Mouse (Mus musculus): ENCODE measurements at regions not wholly inside any gene's neighbourhood (a gene's known extent, or its start where the extent isn't known, plus 50 kb on each side); places are given as distances from the start of the nearest gene placed in this dataset.
"Not testable (repeated sequence)": the region's sequence is repeated elsewhere in the genome, so short reads cannot be mapped to it uniquely, and the experiment has no call there.

- DNase-seq (ENCODE audit: low spot score in 2 of 2), result peak; percentile 7 to 24
Measured at GRCm38 (mm10) chrX:19903962-19904930, 155.1 kb upstream of the Chst7 start.

- DNase-seq (ENCODE audit: low spot score in 2 of 2), result no peak
Measured at GRCm38 (mm10) chrX:19906646-19907371, 152.6 kb upstream of the Chst7 start.

- DNase-seq (ENCODE audit: low spot score in 2 of 2), result no peak
Measured at GRCm38 (mm10) chrX:19917001-19917400, 142.4 kb upstream of the Chst7 start.

- not testable (repeated sequence) for DNase-seq (ENCODE audit: low spot score in 2 of 2)
Measured at GRCm38 (mm10) chrX:19929376-19929775, 130.0 kb upstream of the Chst7 start.

GRCm38 (mm10) chrX:19929866-19930265 is 129.5 kb upstream of the Chst7 start:
- no peak for DNase-seq (ENCODE audit: low spot score in 2 of 2)

DNA sequence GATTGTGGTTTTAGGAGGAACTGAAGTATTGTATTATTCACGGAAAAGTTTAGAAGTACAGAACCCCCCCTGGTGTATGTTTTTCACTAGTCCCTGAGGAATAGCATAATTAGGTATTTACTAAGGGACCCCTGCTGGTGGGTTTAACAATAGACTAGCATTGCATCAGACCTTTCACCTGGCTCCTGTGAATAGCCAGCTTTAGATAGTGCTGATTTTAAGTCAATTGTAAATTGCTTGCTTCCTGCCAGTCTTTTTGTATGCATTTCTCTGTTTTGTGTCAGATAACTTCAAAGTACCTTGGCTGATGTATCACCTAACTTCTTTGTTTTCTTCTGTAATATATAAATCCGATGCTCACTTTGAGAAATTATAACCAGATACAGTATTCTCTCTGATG is 116.1 kb upstream of the Chst7 start:
- no peak for DNase-seq (ENCODE audit: low spot score in 2 of 2)

Data from left cerebral cortex, adult 9 months (tissue).